Mouse (Mus musculus) midbrain, embryonic 16.5 days (tissue): ENCODE data around the gene Actn1. TPM values are rescaled to one million over a fixed set of nuclear protein-coding genes. Genes with fewer than 3 reads are reported as not detected.

Experiments
- ATAC-seq: fragments of 200-750 bp; cut with Nextera tagmentation; 2 replicates; pipeline ENCODE4 v1.8.0; 2017; ENCODE audit warnings: moderate TSS enrichment
- H3K27ac ChIP-seq: fragments of 300-500 bp; sonication (generic); 2 replicates; pipeline ENCODE4 v1.5.1; 2014; ENCODE audit warnings: mild to moderate bottlenecking, low read length, mixed read lengths
- H3K27me3 ChIP-seq: fragments of 300-500 bp; sonication (generic); 2 replicates; pipeline ENCODE4 v1.6.1; 2014; ENCODE audit warnings: low read depth, low read length, mixed read lengths; ENCODE audit not compliant: control insufficient read depth, insufficient read depth
- H3K36me3 ChIP-seq: fragments of 300-500 bp; sonication (generic); 2 replicates; pipeline ENCODE4 v1.6.1; 2014; ENCODE audit warnings: mild to moderate bottlenecking, low read length, moderate library complexity, mixed read lengths; ENCODE audit not compliant: control insufficient read depth, insufficient read depth
- H3K4me1 ChIP-seq: fragments of 300-500 bp; sonication (generic); 2 replicates; pipeline ENCODE4 v1.6.1; 2014; ENCODE audit warnings: mild to moderate bottlenecking, low read length, mixed read lengths; ENCODE audit not compliant: control insufficient read depth, insufficient read depth
- H3K4me2 ChIP-seq: fragments of 300-500 bp; sonication (generic); 2 replicates; pipeline ENCODE4 v1.6.1; 2014; ENCODE audit warnings: mild to moderate bottlenecking, low read length, mixed read lengths
- H3K4me3 ChIP-seq: fragments of 300-500 bp; sonication (generic); 2 replicates; pipeline ENCODE4 v1.5.1; 2014; ENCODE audit warnings: low read depth, mild to moderate bottlenecking, low read length, moderate library complexity, mixed read lengths
- H3K9ac ChIP-seq: fragments of 300-500 bp; sonication (generic); 2 replicates; pipeline ENCODE4 v1.6.1; 2014; ENCODE audit warnings: low read depth, low read length, mixed read lengths
- H3K9me3 ChIP-seq: fragments of 300-500 bp; sonication (generic); replicated peaks from 2 replicates; pipeline ENCODE4 v1.6.1; 2014; ENCODE audit warnings: mild to moderate bottlenecking, low read length, mixed read lengths; ENCODE audit not compliant: control insufficient read depth, poor library complexity, severe bottlenecking
- WGBS: fragments of 180-500 bp; shearing (Covaris S2); extraction: QIAGEN DNeasy Blood & Tissue Kit; methylation state at CpG from one replicate; pipeline ENCODE4 v1.1.7; 2014; 5-methylcytosine and 5-hydroxymethylcytosine counted together
- polyA plus RNA-seq: library from polyadenylated mRNA; unstranded; fragments of >200 nt; fragmentation: Nextera tagmentation; extraction: Ambion mirVana; gene quantifications from 2 replicates; pipeline ENCODE4 v1.2.1, GENCODE M21; 2015

Actn1 gene
- polyA plus RNA-seq, 1 experiment from 2014 or later = 6.6 TPM

DNA sequence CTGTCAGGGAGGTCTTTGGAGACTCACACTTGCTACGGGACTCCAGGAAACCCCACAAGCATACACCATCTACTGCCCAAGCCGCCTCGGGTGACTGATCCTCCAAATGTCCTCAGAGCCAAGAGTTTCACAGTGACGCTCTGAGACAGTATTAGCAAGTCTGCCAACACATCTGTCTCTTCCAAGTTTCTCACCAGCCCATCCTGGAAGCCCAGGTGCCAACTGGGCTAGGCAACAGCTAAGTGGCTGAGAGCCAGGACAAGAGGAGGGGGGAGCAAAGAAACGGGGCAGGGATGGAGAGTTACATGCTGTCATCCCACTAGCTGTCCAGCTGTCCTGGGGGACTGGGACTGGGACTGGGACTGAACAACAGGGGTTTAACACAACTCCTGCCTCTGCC, 13.1 kb downstream of the Actn1 start:
- H3K36me3 ChIP-seq = no peaks in the 10 kb centered on the region
- no peaks in the 10 kb centered on the region for H3K27me3 ChIP-seq
- H3K9ac ChIP-seq = no peak overlapping the region
- no peak overlapping the region for H3K4me3 ChIP-seq
- H3K27ac ChIP-seq = no peak overlapping the region
- H3K4me2 ChIP-seq = no peak overlapping the region
- no peaks in the 10 kb centered on the region for H3K4me1 ChIP-seq
- WGBS = 78% methylated on average over 5 of the region's 5 CpGs
- no peak for ATAC-seq
- H3K9me3 ChIP-seq = no peaks in the 10 kb centered on the region

DNA sequence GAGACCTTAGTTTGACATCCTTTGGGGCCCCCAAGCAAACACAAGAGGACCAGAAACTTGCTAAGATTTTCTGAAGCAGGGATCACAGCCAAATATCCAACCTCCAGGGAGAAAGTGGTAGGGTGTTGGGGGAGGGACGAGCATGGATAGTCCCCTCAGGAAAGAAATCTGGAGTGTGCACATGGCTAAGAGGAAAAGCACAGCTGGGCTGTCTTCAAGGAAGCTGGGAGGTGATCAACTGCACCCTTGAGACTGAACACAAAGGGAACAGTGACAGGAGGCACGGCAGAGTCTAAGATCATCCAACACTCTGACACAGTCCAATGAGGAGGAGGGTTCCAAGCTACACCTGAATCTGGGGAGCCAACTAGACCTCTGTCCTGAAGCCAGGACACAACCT, 13.7 kb downstream of the Actn1 start:
- Histone ChIP-seq H3K4me3 (no peak overlapping the region), H3K27me3 (no peaks in the 10 kb centered on the region), H3K4me2 (no peak overlapping the region), H3K27ac (no peak overlapping the region), H3K9me3 (no peaks in the 10 kb centered on the region), H3K36me3 (no peaks in the 10 kb centered on the region), H3K9ac (no peak overlapping the region), H3K4me1 (no peaks in the 10 kb centered on the region)
- 77% methylated on average over 2 of the region's 2 CpGs for WGBS
- ATAC-seq = no peak

DNA sequence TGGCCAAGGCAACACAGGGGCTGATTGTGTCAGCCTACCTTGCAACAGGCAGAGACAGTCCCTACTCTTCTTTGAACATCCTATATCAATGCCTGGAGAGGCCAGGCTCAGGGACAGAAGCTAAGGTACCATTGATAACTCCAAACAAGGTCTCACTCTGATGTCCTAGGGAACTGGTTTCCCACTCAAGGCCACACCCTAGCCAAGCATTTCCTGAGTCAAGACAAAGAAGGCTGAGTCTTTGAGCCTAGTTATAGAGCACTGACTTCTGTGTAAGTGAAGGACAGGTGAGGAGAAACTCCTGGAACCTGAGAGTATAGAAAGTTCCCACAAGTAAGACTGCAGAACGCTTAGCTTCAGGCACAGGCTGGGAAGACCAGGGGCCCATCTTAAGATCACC, 15.4 kb downstream of the Actn1 start:
- Histone ChIP-seq H3K4me2 (no peak overlapping the region), H3K4me1 (no peaks in the 10 kb centered on the region), H3K9ac (no peak overlapping the region), H3K9me3 (no peaks in the 10 kb centered on the region), H3K27ac (no peak overlapping the region), H3K27me3 (no peaks in the 10 kb centered on the region), H3K4me3 (no peak overlapping the region), H3K36me3 (no peaks in the 10 kb centered on the region)
- WGBS = 96% methylated on average over 1 of the region's 1 CpGs
- no peak for ATAC-seq

DNA sequence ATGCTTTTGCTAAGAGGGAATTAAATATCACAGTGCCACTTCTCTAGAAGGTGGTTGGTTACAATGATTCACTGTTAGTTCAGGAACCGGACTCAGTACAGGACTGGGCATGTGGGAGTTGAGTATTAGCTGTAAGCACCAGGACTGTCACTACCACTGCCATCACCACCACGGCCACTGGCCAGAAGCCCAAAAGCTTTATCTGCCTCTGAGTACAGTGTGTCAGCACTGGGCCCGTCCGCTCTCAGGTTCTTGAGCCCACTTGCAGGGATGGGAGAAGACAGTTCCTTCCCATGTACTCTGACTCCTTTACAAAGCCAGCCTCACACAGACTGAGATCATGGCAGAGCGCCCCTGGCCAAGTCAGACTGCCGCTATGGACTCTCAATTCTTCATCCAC, 16.0 kb downstream of the Actn1 start:
- H3K9ac ChIP-seq = no peak overlapping the region
- H3K4me2 ChIP-seq = no peak overlapping the region
- no peaks in the 10 kb centered on the region for H3K36me3 ChIP-seq
- 0 out of 2 replicates have a peak, but pooled peaks cover 6% of the 10 kb centered on the region for H3K4me1 ChIP-seq
- no peak overlapping the region for H3K27ac ChIP-seq
- ATAC-seq = no peak
- no peaks in the 10 kb centered on the region for H3K9me3 ChIP-seq
- H3K4me3 ChIP-seq = no peak overlapping the region
- 97% methylated on average over 6 of the region's 6 CpGs for WGBS
- H3K27me3 ChIP-seq = no peaks in the 10 kb centered on the region

DNA sequence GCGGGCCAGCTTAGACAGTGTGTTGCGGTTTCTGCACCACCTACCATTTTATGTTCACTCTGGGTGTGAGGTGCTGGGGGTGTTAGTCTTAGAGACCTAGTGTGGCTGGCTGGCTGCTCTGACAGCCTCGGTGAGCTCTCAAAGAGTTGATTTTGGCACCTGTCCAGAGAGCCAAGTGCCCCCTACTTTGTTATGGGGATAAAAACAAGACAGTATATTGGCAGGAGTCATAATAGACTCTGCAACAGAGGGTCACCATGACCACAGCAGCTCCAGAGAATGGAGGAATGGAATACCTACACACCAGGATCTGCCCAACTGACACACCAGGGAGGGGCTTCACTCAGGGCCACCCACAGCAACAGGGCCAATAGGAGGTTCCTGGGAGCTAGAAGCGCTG, 16.8 kb downstream of the Actn1 start:
- no peaks in the 10 kb centered on the region for H3K36me3 ChIP-seq
- no peak overlapping the region for H3K9ac ChIP-seq
- no peak overlapping the region for H3K27ac ChIP-seq
- H3K4me2 ChIP-seq = no peak overlapping the region
- no peak for ATAC-seq
- WGBS = 79% methylated on average over 4 of the region's 4 CpGs
- H3K4me3 ChIP-seq = no peak overlapping the region
- 0 out of 2 replicates have a peak, but pooled peaks cover 6% of the 10 kb centered on the region for H3K4me1 ChIP-seq
- H3K27me3 ChIP-seq = no peaks in the 10 kb centered on the region
- no peaks in the 10 kb centered on the region for H3K9me3 ChIP-seq

DNA sequence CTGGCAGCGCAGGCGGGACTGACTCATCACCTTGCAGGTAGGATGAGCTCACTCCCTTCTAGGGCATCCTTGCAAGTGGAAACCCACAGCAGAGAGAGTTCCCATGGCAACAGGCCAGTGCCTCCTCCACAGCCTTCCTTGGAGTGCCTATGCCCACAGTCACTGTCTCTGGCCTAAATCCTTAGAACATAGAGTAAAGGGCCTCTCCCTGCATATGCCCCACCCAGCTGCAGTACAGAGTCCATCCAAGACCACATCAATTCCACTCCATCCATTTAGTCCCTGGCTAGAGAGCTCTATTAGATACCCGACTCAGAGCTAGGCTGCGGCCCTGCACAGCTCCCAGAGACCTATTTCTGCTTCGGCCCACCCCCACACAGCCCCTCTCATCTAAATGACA, 20.7 kb downstream of the Actn1 start:
- peak; percentile 89 for ATAC-seq
- H3K9me3 ChIP-seq = no peaks in the 10 kb centered on the region
- no peak overlapping the region for H3K4me3 ChIP-seq
- H3K36me3 ChIP-seq = no peaks in the 10 kb centered on the region
- no peak overlapping the region for H3K27ac ChIP-seq
- H3K4me2 ChIP-seq = no peak overlapping the region
- 94% methylated on average over 5 of the region's 5 CpGs for WGBS
- H3K27me3 ChIP-seq = no peaks in the 10 kb centered on the region
- H3K4me1 ChIP-seq = 0 out of 2 replicates have a peak, but pooled peaks cover 6% of the 10 kb centered on the region
- H3K9ac ChIP-seq = no peak overlapping the region

DNA sequence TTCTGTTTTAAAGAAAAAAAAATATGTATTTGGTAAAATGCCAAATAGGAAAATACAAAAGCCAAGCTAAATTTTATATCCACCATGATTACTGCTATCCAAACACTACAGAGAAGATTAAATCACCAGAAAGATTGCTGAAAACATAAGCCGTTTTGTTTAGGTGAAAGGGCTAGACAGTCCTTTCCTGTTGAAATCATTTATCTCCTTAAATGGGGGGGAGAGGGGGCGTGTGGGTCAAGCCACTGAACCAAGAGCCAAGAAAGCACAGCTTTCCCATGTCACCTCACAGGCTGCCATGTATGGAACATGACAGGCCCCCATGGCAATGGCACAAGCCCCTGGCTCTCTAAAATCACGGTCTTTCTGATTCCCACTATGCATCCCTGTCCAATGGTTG, 21.6 kb downstream of the Actn1 start:
- Histone ChIP-seq H3K4me1 (0 out of 2 replicates have a peak, but pooled peaks cover 6% of the 10 kb centered on the region), H3K4me2 (no peak overlapping the region), H3K9me3 (no peaks in the 10 kb centered on the region; the same call in 1 of the 2 replicates), H3K27ac (no peak overlapping the region), H3K9ac (no peak overlapping the region), H3K27me3 (no peaks in the 10 kb centered on the region), H3K36me3 (no peaks in the 10 kb centered on the region), H3K4me3 (no peak overlapping the region)
- 84% methylated on average over 3 of the region's 3 CpGs for WGBS
- no peak for ATAC-seq

DNA sequence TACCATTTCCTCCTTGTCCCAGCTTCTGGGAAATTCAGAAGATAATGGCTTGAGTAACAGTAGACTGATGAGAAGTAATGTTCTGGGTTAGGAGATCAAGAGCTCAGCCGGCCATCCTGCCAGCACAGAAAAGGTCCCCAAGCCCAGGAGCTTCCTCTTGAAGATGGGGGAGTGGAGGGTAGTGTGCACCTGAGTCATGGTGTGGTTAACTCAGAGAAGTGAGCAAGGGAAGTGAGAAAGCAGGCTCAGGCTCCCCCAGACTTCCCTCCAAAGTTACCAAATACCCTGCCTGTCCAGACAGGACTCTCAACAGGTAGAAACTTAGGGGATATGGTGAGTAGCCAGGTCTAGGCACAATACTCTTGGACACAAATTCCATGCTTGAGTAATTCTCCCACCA, 24.9 kb downstream of the Actn1 start:
- no peak overlapping the region for H3K4me3 ChIP-seq
- H3K4me2 ChIP-seq = no peak overlapping the region
- no peaks in the 10 kb centered on the region for H3K36me3 ChIP-seq
- no peak for ATAC-seq
- H3K9ac ChIP-seq = no peak overlapping the region
- 85% methylated on average over 1 of the region's 1 CpGs for WGBS
- no peaks in the 10 kb centered on the region; the same call in 1 of the 2 replicates for H3K9me3 ChIP-seq
- no peak overlapping the region for H3K27ac ChIP-seq
- H3K27me3 ChIP-seq = no peaks in the 10 kb centered on the region
- H3K4me1 ChIP-seq = 0 out of 2 replicates have a peak, but pooled peaks cover 13% of the 10 kb centered on the region

DNA sequence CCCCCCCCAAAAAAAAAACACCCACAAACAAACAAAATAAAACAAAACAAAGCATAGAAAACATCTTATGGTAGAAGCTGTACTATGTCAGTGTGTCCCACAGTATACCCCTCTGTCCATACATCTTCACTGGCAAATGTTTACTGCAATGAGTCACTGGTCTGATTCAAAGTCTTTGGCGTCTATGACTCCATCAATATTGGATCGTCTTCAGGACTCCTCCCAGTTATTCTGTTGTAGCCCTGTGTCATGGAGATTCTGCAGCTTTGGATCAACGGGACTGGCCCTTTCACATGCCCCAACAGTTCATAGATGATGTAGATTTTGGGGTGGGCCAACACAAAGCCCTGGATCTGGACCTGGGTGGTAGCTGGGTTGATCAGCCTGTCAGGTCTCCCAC, 25.9 kb downstream of the Actn1 start:
- no peak overlapping the region for H3K4me3 ChIP-seq
- no peak overlapping the region for H3K27ac ChIP-seq
- no peaks in the 10 kb centered on the region for H3K27me3 ChIP-seq
- peaks cover 13% of the 10 kb centered on the region; the same call in 1 of the 2 replicates for H3K4me1 ChIP-seq
- H3K9ac ChIP-seq = no peak overlapping the region
- H3K4me2 ChIP-seq = no peak overlapping the region
- no peaks in the 10 kb centered on the region for H3K36me3 ChIP-seq
- WGBS = 95% methylated on average over 3 of the region's 3 CpGs
- no peaks in the 10 kb centered on the region; the same call in 1 of the 2 replicates for H3K9me3 ChIP-seq
- no peak for ATAC-seq
